Mouse (Mus musculus): ENCODE measurements around the gene Ubqln5. TPM values are rescaled to one million over a fixed set of nuclear protein-coding genes. Genes with fewer than 3 reads are reported as not detected.

The Ubqln5 gene
- not detected for total RNA-seq (2021)

DNA sequence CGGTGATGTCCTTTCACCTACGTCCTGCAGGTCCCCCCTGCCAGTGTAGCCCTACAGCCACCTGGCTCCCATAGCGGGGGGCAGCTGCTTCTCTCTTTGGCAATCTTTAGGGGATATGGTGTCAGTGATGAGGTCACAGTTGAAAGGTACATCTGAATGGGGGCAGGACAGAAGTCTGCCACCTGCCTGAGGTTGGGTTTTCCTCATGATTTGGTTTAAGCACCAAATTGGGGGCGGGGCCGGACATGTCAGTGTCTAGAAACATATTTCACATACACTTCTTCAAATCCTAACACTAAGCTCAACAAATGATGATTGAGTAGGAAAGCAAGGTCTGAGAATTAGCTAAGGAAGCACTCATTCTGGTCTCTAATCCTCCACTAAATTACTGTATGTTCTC, at the start of gene Ubqln5:
Ubqln5 (minus strand) TSS at position 101 of the 400 bp plus-strand sequence.
- no peak for DNase-seq (ENCODE audit: low spot score in 2 of 2)
- intact Hi-C loops (cut with DNase I), result no loop called here

DNA sequence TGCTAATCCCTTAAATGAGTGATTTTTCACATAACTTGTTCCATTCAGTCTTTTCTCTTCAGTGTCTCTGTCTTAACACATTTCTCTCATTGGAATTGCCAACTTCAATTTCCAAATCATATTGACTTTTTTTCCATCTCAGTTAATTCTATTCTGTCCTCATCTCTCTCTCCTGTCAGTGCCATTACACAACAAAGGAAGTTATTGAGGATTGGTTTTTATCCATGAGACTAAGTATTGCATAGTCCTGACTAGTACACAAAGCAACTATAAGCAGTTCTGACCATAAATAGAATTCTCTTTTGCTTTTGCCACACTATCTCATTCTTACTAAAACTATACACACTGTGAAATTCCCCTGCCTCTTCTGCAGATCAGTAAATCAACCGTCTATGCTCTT, 49.4 kb upstream of the Ubqln5 start:
- no peak for DNase-seq (ENCODE audit: low spot score in 2 of 2)
- intact Hi-C loops (cut with DNase I), result no loop called here

DNA sequence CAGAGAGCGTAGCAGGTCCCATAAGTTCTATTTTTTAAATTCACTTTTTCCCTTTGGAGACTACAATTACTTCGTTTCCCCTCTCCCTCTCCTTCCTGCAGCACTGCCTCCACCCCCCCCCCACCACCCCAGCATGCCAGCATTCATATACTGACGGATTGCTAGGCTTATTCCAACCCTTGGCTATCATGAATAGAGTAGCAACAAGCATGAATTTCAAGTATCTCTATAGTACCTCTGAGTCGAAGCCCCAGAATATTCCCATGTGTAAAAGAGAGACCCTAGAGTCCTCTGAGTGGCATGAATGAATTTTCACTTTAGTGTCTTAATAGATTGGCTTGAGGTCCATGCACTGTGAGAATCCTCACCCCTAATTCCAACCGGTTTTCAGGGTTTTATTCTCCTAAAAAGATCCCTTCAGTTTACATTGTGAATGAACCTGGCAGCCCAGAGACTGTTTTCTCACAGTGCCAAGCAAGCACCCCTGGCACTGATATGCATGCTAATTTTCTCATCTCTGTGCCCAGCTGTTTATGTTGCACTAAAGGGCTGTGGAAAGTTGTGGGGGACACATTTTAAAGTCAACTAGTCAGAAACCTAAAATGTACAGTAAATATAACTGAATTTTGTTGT, 48.9 kb upstream of the Ubqln5 start:
- no peak for DNase-seq (ENCODE audit: low spot score in 2 of 2)
- intact Hi-C loops (cut with DNase I), result no loop called here

DNA sequence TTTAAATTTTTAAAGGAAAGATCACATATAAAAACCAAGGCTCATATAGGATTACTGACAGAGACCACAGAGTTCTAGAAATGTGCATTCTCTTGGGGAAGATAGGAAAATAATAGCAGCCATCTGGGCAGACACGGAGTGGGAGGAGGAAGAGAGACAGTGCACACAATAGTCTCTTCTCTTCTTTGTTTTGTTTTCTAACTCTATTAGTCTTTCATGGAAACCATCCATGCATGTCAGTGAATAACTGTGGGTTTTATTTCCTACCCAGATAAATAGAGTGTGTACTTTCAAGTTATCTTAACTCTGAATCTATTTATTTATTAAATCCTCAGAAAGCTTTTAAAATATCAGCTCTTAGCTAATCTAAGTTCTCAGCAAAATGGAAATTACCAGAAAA, 45.5 kb upstream of the Ubqln5 start:
- DNase-seq (ENCODE audit: low spot score in 2 of 2), result no peak
- intact Hi-C loops (cut with DNase I), result no loop called here

DNA sequence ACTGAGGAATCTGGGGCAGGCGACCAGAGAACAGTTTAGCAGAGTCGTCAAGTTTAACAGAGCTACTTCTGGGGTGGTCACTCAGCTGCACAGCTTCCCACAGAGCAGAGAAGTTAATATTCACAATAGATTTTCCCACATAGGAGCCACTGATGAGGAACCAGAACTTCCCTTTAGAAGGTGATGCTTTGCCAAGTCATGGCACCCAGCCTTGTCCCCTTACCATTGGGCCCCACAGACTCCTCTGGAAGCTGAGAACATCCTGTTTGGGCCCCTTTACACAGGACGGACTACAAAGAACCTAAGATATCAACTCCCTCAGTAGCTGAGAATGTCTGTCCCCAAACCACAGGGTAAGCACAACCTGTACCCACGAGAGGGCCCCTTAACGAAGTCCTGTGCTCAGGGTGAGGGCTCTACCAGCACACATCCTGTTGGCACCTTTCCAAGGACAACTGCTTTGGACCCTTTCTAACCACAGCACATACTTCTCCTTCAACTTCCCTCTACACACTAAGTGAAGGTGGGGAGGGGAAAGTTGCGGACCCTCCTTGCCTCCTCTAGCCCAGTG, 40.1 kb upstream of the Ubqln5 start:
- intact Hi-C loops (cut with DNase I), result no loop called here
- no peak for DNase-seq (ENCODE audit: low spot score in 2 of 2)

DNA sequence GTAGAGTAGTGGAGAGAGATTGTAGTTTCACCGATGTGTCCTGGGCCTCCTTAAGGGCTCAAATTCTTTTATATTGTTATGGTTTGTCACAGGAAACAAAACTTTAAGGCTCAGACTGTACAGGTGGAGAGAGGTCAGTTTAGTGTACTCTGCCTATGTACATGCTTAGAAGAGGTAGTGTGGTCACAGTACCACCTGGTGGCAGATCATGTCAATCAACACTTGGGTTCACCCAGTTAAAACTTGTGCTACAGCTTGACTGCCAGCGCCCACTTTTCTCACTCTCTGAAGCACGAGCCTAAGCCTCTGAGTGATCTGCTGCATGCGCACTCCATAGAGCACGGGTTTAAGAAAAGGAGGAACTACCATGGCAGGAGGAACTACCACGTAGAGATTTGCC, 37.5 kb upstream of the Ubqln5 start:
- DNase-seq (ENCODE audit: low spot score in 2 of 2), result no peak
- intact Hi-C loops (cut with DNase I), result no loop called here

GRCm38 (mm10) chr7:104150456-104150855, 20.8 kb upstream of the Ubqln5 start, which contains the start of gene Ubqlnl:
Gene Ubqlnl (minus strand): TSS chr7:104150556.
- DNase-seq (ENCODE audit: low spot score in 2 of 2), result no peak
- intact Hi-C loops (cut with DNase I), result no loop called here

GRCm38 (mm10) chr7:104143179-104143578, 13.6 kb upstream of the Ubqln5 start, which contains the start of gene Ubqln3:
Gene Ubqln3 (minus strand): TSS chr7:104143279.
- intact Hi-C loops (cut with DNase I), result no loop called here
- DNase-seq (ENCODE audit: low spot score in 2 of 2), result no peak

DNA sequence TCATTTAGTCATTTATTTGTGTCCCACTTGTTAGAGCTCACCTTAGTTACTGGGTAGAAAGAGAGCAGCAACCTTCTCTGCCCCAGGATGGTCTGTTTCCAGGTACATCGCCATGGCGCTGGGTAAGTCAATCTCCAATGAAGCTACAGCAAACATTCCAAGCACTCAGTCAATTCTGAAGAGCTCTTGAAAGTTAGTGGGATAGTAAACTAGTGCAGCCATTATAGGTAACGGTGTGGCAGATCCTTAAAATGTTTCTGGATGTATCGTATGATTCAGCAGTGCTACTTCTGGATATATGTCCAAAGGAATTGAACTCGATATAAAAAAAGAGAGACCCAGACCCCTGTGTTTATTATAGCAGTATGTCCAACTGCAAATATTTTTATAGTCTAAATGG, 7.7 kb upstream of the Ubqln5 start, which contains the start of gene Olfr643:
Olfr643 (minus strand) TSS at position 101 of the 400 bp plus-strand sequence.
- intact Hi-C loops (cut with DNase I), result no loop called here
- DNase-seq (ENCODE audit: low spot score in 2 of 2), result no peak

DNA sequence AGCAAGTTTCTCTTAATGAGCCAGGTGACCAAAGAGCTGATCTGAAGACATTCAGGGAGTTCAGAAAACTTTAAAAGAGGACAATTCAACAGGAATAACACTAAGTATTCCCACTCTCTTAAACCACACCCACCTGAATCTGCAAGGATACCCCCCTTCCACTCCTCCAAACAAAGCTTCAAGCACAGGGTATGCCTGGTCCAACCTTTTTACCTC, 25.0 kb downstream of the Ubqln5 start, which contains the start of gene Olfr646:
Olfr646 (plus strand) TSS at position 117 of the 216 bp plus-strand sequence.
- intact Hi-C loops (cut with DNase I), result no loop called here
- no peak for DNase-seq (ENCODE audit: low spot score in 2 of 2)

DNA sequence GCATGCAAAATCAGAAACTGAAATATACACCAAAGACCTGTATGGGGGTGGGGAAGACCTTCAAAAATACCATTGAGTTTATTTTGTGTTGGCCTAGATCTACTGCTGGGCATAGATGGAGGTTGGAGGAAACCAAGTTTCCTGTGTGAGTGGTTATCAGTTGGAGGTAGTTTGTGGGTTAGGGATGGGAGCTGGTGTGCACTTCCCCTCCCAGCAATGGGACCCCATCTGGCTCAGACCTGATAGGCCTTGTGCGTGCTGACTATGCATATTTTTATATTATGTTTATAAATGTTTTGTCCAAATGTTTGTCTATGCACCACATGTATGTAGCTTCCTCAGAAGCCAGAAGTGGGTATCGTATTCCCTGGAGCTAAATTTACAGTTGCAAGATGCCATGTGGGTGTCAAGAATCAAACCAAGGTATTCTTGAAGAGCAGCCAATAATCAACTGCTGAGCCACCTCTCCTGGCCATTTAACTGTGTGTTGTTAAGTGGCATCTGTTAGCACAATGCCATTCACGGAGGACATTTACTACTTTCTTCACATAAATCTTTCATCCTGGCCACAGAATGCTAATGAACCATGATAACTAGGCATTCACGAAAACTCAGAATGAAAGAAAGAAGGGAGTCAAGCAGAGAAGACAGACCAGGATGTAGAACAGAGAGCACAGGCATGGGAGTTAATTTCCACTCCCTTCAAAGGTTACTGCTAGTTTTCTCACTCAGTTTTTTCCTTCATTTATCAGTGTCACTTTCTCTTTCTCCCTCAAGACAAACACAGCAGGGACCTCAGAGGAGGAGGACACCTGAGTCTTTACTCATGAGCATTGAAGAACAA, 25.5 kb downstream of the Ubqln5 start:
- intact Hi-C loops (cut with DNase I), result no loop called here
- DNase-seq (ENCODE audit: low spot score in 2 of 2), result no peak

DNA sequence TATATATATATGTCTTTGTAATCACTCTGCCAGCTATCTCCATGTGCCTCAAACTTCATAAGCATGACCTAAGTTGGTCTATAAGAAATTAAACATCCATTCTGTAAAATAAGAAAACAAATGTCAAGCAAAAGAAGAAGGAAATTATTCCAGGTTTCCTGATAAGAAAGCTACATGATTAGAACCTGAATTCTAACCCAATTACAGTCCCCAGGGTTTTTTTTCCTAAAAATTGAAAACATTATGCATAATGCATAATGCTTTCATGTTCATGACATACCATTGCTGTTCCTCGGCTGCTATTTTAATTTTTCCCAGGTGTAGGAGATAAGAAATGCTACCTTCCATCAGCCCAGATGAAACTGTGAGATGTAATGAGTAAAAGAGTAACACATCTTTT, 44.3 kb downstream of the Ubqln5 start, which contains the start of gene Olfr645:
Olfr645 (minus strand) TSS at position 101 of the 400 bp plus-strand sequence.
- intact Hi-C loops (cut with DNase I), result no loop called here
- no peak for DNase-seq (ENCODE audit: low spot score in 2 of 2)

Other genes with a start within 250 kb of the Ubqln5 start
- not detected for gene Olfr66, start 243.6 kb downstream of the Ubqln5 start, total RNA-seq (2021)
- gene Olfr64, start 235.3 kb downstream of the Ubqln5 start, total RNA-seq (2021), result not detected
- gene Olfr65, start 226.3 kb downstream of the Ubqln5 start, total RNA-seq (2021), result not detected
- gene Olfr631, start 201.0 kb downstream of the Ubqln5 start, total RNA-seq (2021), result not detected
- not detected for gene Olfr632, start 195.5 kb downstream of the Ubqln5 start, total RNA-seq (2021)
- not detected for gene Olfr633, start 185.4 kb downstream of the Ubqln5 start, total RNA-seq (2021)
- under 1 TPM; 0.05 to 0.07 TPM for gene Olfr635, start 158.7 kb downstream of the Ubqln5 start, total RNA-seq (2021)
- not detected for gene Olfr638, start 131.1 kb downstream of the Ubqln5 start, total RNA-seq (2021)
- gene Olfr639, start 112.5 kb downstream of the Ubqln5 start, total RNA-seq (2021), result under 1 TPM; 0.07 to 0.16 TPM
- gene Olfr640, start 104.3 kb downstream of the Ubqln5 start, total RNA-seq (2021), result not detected
- gene Olfr641, start 94.4 kb downstream of the Ubqln5 start, total RNA-seq (2021), result not detected
- gene Olfr642, start 77.2 kb downstream of the Ubqln5 start, total RNA-seq (2021), result not detected
- gene 4930516K23Rik, start 68.4 kb downstream of the Ubqln5 start, total RNA-seq (2021), result not detected
- gene Olfr644, start 58.0 kb downstream of the Ubqln5 start, total RNA-seq (2021), result not detected
- not detected for gene Olfr645, start 44.4 kb downstream of the Ubqln5 start, total RNA-seq (2021)
- under 1 TPM in 1 of 2 experiments, not detected in 1; 0.14 TPM for gene Olfr646, start 25.0 kb downstream of the Ubqln5 start, total RNA-seq (2021)
- gene Olfr643, start 7.6 kb upstream of the Ubqln5 start, total RNA-seq (2021), result not detected
- gene Ubqln3, start 13.5 kb upstream of the Ubqln5 start, total RNA-seq (2021), result not detected
- gene Ubqlnl, start 20.7 kb upstream of the Ubqln5 start, total RNA-seq (2021), result not detected
- not detected for gene Olfm5, start 35.0 kb upstream of the Ubqln5 start, total RNA-seq (2021)
- under 1 TPM; 0.41 to 0.55 TPM for gene Olfr648, start 53.6 kb upstream of the Ubqln5 start, total RNA-seq (2021)
- not detected for gene Olfr649, start 66.2 kb upstream of the Ubqln5 start, total RNA-seq (2021)
- gene Trim6, start 89.0 kb upstream of the Ubqln5 start, total RNA-seq (2021), result under 1 TPM; 0.34 to 0.55 TPM
- 1 to 10 TPM; 1.4 to 1.5 TPM for gene Trim34a, start 114.6 kb upstream of the Ubqln5 start, total RNA-seq (2021)
- under 1 TPM; 0.30 to 0.41 TPM for gene Trim5, start 158.3 kb upstream of the Ubqln5 start, total RNA-seq (2021)
- 1 to 10 TPM; 1.8 to 2.1 TPM for gene Trim12a, start 185.6 kb upstream of the Ubqln5 start, total RNA-seq (2021)
- gene Trim34b, start 199.6 kb upstream of the Ubqln5 start, total RNA-seq (2021), result not detected
- 1 to 10 TPM in 1 of 2 experiments, under 1 TPM in 1; 0.94 to 1.5 TPM for gene Trim12c, start 223.5 kb upstream of the Ubqln5 start, total RNA-seq (2021)
- gene Trim30b, start 240.1 kb upstream of the Ubqln5 start, total RNA-seq (2021), result not detected

Data from left cerebral cortex, postnatal 25 days (tissue).